Mouse (Mus musculus) frontal cortex, postnatal 25 days (tissue): ENCODE measurements around the gene Mob3b.

Source experiments
- DNase-seq, 2 experiments: peaks; one replicate each; pipeline ENCODE4 v3.0.0; 2022; ENCODE audit warnings: low spot score in 2 of 2

The Mob3b gene

DNA sequence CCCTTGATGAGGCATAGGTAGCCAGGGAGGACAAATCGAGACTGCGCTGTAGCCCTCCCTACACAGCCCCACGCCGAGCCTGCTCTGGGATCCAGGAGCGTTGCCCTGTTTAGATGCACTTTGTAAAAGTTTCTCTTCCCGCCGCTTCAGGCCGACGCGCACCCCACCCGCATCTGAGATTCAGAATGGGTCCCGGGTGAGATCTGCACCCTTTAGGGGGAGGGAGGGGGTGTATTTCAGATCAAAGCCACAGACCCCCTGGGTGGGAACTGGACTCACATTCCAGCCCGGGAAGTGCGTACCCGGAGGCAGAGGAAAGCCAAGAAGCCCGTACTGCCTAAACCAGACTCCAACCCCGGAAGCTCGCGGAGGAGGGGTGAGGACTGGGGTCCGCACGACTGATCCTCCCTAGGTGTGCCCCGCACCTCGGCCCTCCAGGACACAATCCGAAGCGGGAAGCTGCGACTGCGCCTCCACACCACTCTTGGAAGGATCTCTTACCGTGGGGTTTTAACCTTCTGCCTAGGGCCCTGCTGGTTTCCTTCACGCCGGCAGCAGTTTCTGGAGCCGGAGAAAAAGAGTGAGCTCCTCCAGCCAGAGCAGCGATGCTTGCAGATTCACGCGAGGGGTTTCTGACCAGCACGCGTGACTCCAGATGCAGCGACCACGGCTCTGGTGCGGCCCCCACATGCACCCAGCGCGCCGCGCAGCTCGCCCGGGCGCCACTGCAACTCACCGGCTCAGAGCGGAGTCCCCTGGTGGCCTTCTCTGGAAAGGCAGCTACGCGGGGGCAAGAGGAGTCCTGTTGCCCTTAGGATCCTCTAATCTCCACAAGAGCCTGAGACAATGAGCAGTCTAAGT is at the start of gene Mob3b:
Mob3b (minus strand) TSS at position 734 of the 861 bp plus-strand sequence.
- DNase-seq: peak; percentile 69 to 76

DNA sequence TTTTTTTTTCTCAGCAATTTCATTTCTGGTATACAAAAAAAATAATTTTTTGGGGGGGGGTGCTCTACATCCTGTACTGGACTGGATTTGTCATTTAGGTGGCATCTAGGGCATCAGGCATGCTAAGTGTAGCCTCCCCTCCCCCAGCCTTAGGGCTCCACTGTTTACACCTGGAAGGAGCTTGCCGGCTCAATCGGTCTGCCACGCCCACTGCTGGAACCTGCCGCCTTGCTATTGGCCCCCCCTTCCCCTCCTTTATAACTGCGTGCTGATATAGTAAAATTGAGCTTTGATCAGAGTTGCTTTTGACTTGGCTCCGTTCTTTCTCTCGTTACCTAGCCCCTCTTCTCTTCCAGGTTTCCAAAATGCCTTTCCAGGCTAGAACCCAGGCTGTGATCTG is 47.4 kb upstream of the Mob3b start:
- no peak for DNase-seq

DNA sequence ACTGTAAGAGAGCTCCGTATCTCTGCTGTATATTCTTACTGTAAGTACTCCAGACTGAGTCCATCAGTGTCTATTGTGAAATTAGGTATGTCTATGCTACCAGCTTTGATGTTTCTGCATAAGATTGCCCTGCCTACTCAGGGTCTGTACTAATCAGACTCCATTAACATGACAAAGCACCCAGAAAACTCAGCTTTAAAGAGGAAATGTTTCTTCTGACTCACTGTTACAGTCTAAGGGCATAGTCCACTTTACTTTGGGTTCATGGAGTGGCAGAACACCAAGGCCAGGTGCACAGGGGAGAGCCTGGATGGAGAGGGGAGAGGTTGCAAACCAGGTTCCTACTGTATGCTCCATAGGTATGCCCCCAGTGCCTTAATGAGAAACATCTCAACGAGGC is 46.4 kb upstream of the Mob3b start:
- DNase-seq: no peak

DNA sequence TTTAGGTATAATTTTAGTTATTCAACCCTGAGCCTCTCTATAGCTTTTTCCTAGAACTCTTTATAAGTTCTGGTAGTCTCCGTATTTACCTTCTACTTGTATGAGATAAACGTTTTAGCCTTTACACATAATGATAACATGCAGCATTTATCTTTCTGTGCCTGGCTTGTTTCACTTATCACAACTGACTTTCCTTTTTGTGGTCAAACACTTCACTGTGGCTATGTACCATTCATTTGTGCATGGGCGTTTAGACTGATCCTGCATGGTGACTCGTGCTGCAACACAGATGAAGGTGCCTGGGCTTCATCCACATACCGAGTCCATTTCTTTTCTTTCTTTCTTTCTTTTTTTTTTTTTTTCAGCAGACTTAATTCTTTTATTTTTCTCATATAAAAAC is 44.4 kb upstream of the Mob3b start:
- DNase-seq: no peak

DNA sequence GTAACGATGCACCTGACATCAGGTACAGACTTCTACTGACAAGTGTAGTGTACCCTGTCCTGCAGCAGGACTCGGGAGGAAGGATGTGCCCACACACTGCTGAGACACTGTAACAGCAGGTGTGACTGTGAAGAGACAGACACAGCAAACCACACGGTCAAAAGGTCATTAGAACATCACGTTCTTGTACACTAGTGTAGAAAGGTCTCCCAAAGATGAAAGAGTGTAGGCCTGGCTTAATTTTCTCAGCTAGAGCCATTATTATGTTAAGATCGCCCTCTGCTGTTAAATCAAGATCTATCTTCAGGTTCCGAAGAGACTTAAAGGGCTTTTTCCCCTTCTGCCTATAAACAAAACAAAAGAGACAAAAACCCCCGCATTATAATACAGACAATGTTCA is 35.4 kb upstream of the Mob3b start:
- DNase-seq: no peak

DNA sequence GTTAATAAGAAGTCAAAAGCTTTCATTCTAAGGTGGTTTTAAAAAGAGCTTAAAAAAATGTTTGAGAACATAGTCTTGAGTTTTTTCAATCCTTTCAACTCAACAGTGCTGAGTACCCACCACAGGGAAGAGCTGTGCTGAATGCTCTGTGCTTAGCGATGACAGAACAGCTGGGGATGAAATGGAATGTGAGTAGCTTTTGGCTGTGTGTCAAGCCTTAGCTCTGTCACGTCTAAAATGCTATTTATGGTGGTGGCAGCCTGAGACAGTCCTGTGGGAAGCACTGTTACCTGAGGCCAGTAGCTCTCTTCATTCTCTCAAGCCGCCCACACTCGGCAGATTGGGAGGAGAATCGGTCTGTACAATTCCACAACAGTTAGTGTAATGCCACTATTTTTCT is 32.5 kb upstream of the Mob3b start:
- no peak for DNase-seq

DNA sequence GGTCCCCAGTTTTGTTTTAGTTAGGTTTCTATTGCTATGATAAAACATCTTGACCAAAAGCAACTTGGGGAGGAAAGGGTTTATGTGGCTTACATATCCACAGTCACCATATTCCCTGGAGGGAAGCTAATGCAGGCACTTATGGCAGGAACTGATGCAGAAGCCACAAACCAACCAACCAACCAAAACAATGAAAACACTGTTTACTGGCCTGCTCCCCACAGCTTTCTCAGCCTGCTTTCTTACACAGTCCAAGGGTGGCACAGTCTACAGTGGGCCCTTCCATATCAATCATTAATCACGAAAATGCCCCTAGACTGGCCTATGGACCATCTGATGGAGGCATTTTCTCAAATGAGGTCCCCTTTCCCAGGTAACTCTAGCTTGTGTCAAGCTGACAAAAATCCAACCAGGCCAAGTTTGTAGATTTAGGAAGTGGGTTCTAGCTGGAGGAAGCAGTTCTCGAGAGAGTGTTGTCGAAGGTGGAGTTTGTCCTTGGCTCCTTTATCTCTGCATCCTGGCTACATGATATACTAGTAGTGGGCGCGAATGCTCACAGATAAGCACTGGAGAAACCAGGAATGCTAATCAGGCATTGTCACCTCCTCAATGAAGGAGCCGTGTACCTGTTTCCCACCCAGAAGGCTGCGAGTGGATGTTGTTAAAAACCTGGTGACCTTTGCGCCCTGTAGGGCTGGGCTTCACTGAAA is 30.5 kb upstream of the Mob3b start:
- DNase-seq: no peak

DNA sequence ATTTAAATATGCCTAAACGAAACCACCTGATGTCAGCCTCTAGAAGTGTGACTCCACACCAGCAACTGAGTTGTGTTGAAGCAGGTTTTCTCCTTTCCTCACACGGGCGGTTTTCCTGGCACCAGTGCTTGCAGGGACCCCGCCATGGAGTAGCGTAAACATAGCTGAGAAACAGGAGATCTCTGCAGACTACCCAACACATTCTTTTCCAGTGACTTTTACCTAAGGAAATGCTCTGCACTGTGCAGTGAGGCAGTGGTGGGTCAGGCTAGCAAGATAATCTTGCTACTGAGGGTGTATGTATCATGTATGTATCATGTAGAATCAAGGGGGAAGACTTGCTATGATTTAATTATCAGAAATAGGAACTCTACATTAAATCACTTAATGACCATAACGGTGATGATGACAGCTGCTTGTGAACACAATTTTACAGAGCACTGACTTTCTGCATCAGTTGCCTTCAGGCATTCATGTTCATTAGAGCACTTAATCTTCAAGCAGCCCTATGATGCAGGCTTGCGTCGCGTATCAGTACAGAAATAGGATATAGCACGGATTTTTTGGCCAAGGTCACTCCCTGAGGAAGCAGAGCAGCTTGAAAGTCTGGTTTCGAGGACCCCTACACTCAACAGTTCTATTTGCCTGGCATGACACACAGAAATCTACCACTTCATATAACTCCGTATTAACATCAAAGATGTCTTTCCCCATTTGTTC is 20.8 kb upstream of the Mob3b start:
- DNase-seq: no peak

DNA sequence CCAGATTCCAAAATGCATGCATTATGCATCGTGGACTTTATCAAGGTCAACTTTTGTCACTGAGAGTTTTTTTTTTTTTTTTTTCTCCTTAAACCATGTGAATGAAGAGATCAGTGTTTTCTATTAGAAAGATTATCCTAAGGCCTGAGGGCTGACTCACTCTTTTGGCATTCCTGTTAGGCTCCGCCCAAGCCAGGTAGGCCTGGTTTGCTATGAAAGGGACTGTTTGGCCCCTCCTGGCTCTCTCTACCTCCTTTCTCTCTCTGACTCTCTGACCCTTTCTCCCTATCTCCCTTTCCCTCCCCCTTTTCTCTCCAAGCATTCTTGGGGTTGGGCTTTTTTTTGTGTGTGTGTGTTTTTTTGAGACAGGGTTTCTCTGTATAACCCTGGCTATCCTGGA is 18.3 kb upstream of the Mob3b start:
- no peak for DNase-seq

DNA sequence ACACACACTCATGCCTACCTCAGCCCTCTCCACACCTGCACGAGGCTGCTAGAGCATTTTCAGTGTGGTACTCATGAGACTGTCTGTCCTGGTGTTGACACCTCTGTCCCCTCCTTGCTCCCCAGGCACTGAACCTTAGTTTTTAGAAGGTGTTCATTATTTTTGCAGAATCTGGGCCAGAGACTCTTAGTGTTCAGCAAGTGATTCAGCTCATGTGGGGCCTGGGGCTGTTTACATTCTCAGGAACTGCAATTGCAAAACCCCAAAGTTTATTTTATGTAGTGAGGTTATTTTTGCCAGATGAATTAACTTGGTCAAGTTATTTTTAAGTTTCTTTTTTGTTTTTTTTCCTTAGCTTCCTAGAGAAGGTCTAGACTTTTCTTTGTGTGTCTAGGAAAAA is 16.3 kb upstream of the Mob3b start:
- no peak for DNase-seq

DNA sequence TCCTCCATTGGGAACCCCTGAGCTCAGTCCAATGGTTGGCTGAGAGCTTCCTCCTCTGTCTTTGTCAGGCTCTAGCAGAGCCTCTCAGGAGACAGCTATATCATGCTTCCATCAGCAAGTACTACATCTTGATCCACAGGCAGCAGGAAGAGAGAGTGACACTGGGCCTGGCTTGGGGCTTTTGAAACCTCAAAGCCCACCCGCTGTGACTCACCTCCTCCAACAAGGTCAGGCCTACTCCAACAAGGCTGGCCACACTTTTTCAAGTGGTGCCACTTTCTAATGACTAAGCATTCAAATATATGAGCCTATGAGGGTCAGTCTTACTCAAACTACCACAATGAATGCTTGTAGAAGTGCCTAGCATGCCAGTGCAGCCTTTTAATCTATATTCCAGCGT is 15.2 kb upstream of the Mob3b start:
- DNase-seq: no peak

DNA sequence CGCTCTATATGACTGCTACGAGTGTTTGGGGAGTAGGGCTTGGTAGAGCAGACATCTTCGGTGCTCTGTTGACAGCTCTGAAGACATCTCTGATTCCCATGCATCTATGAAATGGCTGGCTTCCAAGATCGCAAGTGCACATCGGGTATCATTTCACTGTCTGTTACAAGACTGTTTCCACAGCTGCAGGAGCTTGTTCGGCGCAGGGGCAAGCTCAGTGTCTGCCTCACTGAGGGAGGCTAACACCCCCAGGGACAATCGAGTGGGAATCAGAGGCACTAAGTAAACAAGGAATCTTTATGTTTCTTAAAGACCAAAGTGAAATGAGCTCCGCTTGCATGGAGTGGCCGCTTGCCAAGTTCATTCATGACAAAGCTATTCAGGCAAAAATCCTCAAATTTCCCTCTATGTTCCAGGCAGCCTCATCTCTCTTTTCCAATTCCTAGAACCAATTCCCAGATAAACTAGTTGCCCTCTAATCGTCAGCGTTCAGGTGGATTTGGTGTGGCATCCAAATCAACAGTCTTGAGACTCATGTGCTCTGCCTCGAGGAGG is 12.4 kb upstream of the Mob3b start:
- DNase-seq: no peak

DNA sequence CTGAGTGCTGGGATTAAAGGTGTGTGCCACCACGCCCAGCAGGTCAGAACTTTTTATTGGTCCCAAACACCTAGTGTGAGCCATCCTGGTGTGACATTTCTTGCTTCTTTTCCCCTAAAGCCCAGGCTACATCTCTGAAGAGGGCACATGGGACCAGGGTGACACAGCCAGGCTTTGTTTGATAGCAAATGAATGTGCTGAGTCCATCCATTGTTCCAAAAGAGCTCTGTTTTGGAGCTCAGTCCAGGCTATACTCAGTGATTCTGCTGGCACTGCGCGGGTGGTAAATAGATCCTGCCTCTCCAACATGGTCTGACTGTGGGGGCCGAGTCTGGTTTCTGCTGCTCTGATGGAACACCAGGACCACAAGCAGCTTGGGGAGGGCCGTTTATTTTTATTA is 10.6 kb upstream of the Mob3b start:
- DNase-seq: no peak

DNA sequence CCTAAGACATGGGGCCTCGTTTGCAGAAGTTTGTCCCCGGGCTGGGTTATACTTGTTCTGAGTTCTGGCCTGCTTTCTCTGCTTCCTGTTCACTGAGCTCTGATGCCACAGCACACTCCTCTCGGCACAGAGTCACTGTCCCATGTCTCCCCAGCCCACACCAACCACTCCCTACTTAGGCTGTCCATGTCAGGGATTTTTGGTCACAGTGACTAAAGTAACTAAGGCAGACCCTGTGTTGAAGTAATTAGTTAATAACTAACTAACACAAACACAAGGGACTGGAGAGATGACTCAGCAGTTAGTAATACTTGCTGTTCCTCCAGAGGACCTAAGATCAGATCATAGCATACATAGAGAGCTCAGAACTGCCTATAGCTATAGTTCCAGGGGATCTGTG is 8.7 kb upstream of the Mob3b start:
- no peak for DNase-seq

DNA sequence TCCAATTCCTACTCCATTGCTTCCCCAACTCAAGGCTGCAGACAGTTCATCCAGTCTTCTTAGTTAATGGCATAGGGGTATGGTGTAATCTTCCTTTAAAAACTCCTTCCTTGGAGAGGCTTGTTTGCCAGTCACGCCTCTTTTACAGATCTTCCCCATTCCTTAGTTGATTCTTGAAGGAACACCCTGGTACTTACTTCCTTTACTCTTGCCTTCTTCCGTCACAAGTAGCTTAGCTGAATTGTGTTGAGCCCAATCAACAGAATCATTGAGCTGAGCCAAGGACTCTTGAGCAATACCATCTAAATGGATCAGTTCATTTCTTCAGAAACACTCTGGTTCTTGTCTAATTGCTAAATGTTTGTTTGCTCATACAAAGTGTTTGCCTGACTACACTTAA is 8.0 kb upstream of the Mob3b start:
- no peak for DNase-seq

DNA sequence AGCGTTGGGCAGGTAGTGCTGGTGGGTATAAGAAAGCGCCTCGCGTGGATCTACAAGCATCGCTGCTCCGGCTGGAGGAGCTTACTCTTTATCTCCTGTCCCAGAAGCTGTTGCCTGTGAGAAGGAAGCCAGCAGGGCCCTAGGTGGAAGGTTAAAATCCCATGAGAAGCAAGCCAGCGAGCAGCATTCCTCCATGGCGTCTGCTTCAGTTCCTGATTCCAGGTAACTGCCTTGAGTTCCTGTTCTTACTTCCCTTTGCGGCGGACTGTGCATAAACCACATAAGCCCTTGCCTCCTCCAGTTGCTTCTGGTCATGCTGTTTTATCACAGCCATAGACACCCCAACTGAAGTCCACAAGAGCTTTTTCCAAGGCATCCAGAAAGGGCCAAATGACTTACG is 531 bp upstream of the Mob3b start:
- no peak for DNase-seq

DNA sequence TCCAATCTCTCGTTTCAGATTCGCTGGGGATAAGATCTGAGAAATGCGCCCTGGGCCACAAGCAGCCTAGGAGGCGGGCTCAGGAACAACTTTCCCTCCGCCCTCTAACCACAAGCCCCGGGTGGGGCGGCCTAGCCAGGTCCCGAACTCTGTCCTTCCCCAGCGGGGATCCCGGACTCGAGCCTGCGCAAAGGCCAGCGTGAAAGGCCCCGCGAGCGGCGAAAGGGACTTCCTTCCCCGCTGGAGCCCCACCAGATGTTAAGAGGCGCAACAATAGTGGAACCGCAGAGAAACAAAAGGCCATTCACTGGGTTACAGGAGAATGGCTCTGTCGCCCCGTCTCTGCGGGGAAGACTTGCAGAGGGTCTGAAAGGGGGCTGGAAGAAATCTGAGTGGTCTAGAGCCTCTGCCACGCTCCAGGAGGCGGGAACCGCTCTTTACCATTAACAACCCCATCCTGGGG is 1.1 kb downstream of the Mob3b start:
- no peak for DNase-seq

DNA sequence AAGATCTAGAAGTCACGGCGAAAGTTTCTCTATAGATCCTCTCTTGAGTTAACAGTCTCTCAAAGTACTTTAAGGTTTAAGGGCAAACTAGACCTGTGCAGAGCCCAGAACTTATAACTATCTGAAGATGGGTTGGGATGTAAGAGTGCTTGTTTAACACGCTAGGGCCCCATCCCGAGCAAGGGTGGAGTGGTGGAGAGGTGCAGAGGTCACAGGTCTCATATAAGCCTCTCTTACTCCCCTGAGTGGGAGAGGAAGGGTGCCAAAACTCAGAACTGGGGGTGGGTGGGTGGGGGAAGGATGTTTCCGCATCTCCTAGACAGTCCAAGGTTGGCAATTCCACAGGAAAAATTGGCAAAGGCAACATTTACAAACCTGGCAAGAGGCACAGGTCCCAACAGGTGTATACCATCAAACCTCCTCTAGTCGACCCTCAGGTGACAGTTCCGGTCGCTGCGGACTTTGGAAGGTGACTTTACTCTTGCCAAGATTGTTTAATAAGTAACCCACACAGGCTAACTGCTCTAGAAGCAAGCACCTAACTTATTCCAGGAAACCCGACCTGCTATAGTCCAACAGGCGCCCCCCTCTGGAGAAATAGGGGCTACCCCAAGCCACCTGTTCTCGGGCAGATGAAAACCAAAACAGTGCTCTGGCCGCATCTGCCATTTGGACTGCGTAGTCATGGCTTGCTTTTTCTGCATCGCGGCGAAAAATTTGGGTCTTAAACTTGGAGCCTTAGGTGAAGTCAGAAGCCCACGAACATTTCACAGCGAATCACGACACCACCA is 2.0 kb downstream of the Mob3b start:
- no peak for DNase-seq

DNA sequence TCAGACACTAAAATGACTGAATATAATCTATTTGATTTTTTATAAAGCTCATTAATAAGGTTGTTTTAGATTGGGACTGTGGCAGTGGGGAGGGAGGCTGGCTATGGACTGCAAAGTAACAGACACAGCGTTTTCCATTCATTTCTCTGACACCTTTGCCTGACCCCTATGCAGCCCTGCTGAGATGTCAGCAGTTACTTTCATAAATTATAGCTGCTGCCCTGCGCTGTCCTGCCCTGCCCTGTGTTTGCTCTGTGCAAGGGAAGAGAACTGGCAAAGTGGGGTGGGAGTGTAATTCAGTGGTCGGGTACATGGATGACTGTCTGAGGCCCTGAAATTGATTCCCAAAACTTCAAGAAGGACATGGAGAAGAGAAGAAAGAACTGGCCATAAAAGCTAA is 3.2 kb downstream of the Mob3b start:
- no peak for DNase-seq

DNA sequence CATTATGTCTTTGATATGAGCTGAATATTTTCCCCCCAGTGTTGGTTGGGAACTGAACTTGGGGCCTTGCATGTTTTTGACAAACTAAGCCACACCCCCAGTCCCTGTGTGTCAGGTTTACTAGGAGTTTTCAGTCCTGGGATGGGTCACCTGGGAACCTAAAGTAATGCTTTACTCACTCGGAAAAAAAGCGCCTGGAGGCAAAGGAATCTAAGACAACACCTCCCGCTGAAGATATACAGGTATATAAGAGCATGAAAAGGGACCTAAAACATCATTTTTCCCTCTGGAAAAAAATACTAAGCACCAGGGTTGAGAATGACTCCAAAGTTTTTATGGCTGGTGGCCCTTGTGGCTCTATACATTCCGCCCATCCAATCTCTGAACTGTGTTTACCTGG is 5.5 kb downstream of the Mob3b start, which contains the start of gene Ifnk:
Ifnk (plus strand) TSS at position 301 of the 400 bp plus-strand sequence.
- no peak for DNase-seq

DNA sequence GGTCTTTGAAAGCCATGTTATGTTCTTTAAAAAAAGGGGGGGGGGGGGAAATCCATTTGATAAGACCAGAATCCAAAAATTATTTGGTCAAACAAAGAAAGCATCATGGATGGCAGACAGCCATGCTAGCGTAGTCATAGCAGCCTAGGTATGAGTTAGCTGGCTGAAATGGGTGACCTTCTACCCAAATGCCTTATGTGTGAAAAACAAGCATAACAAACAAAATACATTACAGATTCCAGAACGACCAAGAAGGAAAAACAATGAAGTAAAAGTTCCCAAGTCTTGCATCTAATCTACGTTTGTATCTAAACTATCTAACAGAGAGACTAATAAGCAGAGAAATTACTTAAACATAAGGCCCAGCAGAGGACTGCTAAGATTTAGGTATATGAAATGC is 6.6 kb downstream of the Mob3b start:
- DNase-seq: no peak
